Comparison of ENCODE assay signal across 26 mouse cellular contexts in the genomic region with DNA sequence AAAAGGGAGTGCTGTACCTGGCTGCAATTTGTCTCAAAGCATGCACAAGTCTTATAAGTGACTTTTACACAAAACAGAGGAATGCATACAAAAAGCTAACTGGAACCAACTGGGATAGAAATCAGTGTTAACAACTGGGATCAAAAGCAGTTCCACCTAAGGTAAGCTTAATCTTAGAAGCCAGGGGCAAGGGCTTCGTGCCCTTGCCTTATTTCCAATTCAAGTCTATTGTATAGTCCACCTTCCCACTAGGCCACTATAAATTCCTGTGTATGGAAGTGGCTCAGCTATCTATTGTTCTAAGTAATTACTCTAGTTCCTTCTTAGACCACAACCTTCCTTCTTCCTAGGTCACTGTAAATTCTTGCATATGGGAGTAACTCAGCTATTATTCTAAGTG. TPM values are rescaled to one million over a fixed set of nuclear protein-coding genes. Genes with fewer than 3 reads are reported as not detected.
DNase-seq lines count a peak whose midpoint lies in the region; ATAC-seq and TF ChIP-seq lines count a peak whose summit lies in the region.
"Had no signal": no experiment of that assay in that cellular context is flagged by ENCODE, and none has a peak within 500 bp of the region (broad histone marks: within the 10 kb centered on the region; RNA-seq: fewer than 3 reads in every experiment).

No protein-coding gene starts in this region.

- DNase-seq in ES-CJ7 (ENCODE audit: low read depth, low spot score) = peak; percentile 17
- peak; percentile 24 for DNase-seq in ES-E14 (ENCODE audit: low read depth, low spot score)
- DNase-seq in R1 (ENCODE audit: low read depth, low spot score) = peak; percentile 79
- DNase-seq in ZHBTc4 (ENCODE audit: low read depth, low spot score) = peak; percentile 86
- no peak for DNase-seq in hindbrain, embryonic 14.5 days (ENCODE audit: low spot score)
- DNase-seq in thymus, postnatal 36 days = no peak
- DNase-seq in layer of hippocampus, adult 8-10 months (ENCODE audit: low spot score in 2 of 2) = no peak
- DNase-seq: adrenal gland, adult 2 months; adrenal gland, adult 8-10 months; adrenal gland, postnatal 10 days; adrenal gland, postnatal 14 days; adrenal gland, postnatal 25 days; adrenal gland, postnatal 36 days; B cell, adult 2 months; cerebellum, adult 11 months; cerebellum, adult 11-12 months; cerebellum, adult 18-20 months; cerebellum, adult 2 months; cerebellum, adult 8-10 months; cerebellum, adult 9-10 months had no signal

- no peaks in the 10 kb centered on the region for H3K36me3 ChIP-seq in ES-E14 (ENCODE audit: control insufficient read depth, insufficient read depth, low read length, poor library complexity, severe bottlenecking)
- no peaks in the 10 kb centered on the region for H3K36me3 ChIP-seq in hindbrain, embryonic 14.5 days (replicated peaks; ENCODE audit: control insufficient read depth, insufficient read depth)
- H3K36me3 ChIP-seq in intestine, embryonic 15.5 days = no peaks in the 10 kb centered on the region
- H3K36me3 ChIP-seq: G1E had no signal

- in situ Hi-C loops in ES-E14 (cut with MboI; ENCODE audit: low sequenced_read_pairs in 2 of 2, unreplicated experiment in 2 of 2) = no loop called here

- no peak overlapping the region for H3K27ac ChIP-seq in ES-E14 (ENCODE audit: insufficient read depth, low read depth, low read length, poor library complexity, severe bottlenecking)
- no peak overlapping the region for H3K27ac ChIP-seq in hindbrain, embryonic 14.5 days
- H3K27ac ChIP-seq in intestine, embryonic 15.5 days = no peak overlapping the region

- no peak overlapping the region for H3K9ac ChIP-seq in ES-E14 (ENCODE audit: insufficient read depth, low read depth, low read length, poor library complexity, severe bottlenecking)
- no peak overlapping the region for H3K9ac ChIP-seq in hindbrain, embryonic 14.5 days
- H3K9ac ChIP-seq in intestine, embryonic 15.5 days = no peak overlapping the region

- H3K4me3 ChIP-seq in ES-E14 (ENCODE audit: insufficient read depth in 1 of 2, low read depth in 1 of 2, low read length in 2 of 2, poor library complexity in 1 of 2, severe bottlenecking in 1 of 2) = no peak overlapping the region
- no peak overlapping the region for H3K4me3 ChIP-seq in hindbrain, embryonic 14.5 days (replicated peaks; ENCODE audit: low read length)
- no peak overlapping the region for H3K4me3 ChIP-seq in intestine, embryonic 15.5 days (replicated peaks)

- H3K27me3 ChIP-seq in hindbrain, embryonic 14.5 days (ENCODE audit: control insufficient read depth, insufficient read depth, low read length) = no peaks in the 10 kb centered on the region
- H3K27me3 ChIP-seq in intestine, embryonic 15.5 days (replicated peaks) = no peaks in the 10 kb centered on the region
- H3K27me3 ChIP-seq: CH12.LX had no signal

- WGBS in hindbrain, embryonic 14.5 days = 83% methylated on average over 1 of the region's 1 CpGs
- WGBS in intestine, embryonic 15.5 days = 68% methylated on average over 1 of the region's 1 CpGs

- H3K9me3 ChIP-seq in ES-E14 (ENCODE audit: control insufficient read depth, insufficient read depth, low read depth, low read length) = no peaks in the 10 kb centered on the region
- no peaks in the 10 kb centered on the region for H3K9me3 ChIP-seq in hindbrain, embryonic 14.5 days (ENCODE audit: control insufficient read depth, low read length)
- no peaks in the 10 kb centered on the region for H3K9me3 ChIP-seq in intestine, embryonic 15.5 days
- H3K9me3 ChIP-seq: G1E had no signal

- H3K4me1 ChIP-seq in ES-E14 (ENCODE audit: control insufficient read depth in 2 of 2, insufficient read depth in 2 of 2, low read length in 2 of 2, poor library complexity in 1 of 2) = no peaks in the 10 kb centered on the region
- no peaks in the 10 kb centered on the region for H3K4me1 ChIP-seq in hindbrain, embryonic 14.5 days (replicated peaks; ENCODE audit: control insufficient read depth, insufficient read depth, low read length)
- no peaks in the 10 kb centered on the region for H3K4me1 ChIP-seq in intestine, embryonic 15.5 days (replicated peaks)

- ATAC-seq in hindbrain, embryonic 14.5 days (ENCODE audit: low FRiP score) = no peak
- no peak for ATAC-seq in intestine, embryonic 15.5 days
- ATAC-seq: activated CD4-positive, CD25-positive, alpha-beta regulatory T cell, adult 4 months; CD4-positive, CD25-positive, alpha-beta regulatory T cell, adult 4 months; Patski had no signal

- no peak overlapping the region for H3K4me2 ChIP-seq in hindbrain, embryonic 14.5 days (replicated peaks)
- H3K4me2 ChIP-seq in intestine, embryonic 15.5 days (replicated peaks) = no peak overlapping the region

TF ChIP-seq in ES-E14, 5 proteins besides CTCF, POLR2A, EP300 and RAD21:
- no peak for TF ChIP-seq ZC3H11A (IDR thresholded peaks at IDR 0.05; ENCODE audit: borderline replicate concordance, low read depth, low read length)
- no peak for TF ChIP-seq HCFC1 (IDR thresholded peaks at IDR 0.05; ENCODE audit: borderline replicate concordance, insufficient read depth, low read length)
- TF ChIP-seq ZNF384 (IDR thresholded peaks at IDR 0.05; ENCODE audit: low read depth, low read length) = no peak
- no peak for TF ChIP-seq MAFK (IDR thresholded peaks at IDR 0.05; ENCODE audit: insufficient read depth, low read depth, low read length)
- no peak for TF ChIP-seq CHD2 (IDR thresholded peaks at IDR 0.05; ENCODE audit: low read depth, low read length)

RNA-seq across cellular contexts. Expression of a gene that starts 27.1 kb away (rescaled TPM):
- total RNA-seq in ES-E14 (2012; rRNA removed) = 91.0 and 123 TPM in 2 replicates
- polyA plus RNA-seq in hindbrain, embryonic 14.5 days (2014; fragmentation: Nextera tagmentation; extraction: Ambion mirVana) = 127 and 142 TPM in 2 replicates
- 103 and 116 TPM in 2 replicates for polyA plus RNA-seq in intestine, embryonic 15.5 days (2015; fragmentation: Nextera tagmentation; extraction: Ambion mirVana)
- total RNA-seq in layer of hippocampus, adult 8-10 months (2022) = 100 to 1,000 TPM; 103 to 120 (median 110) TPM

Comparison
In these comparisons a context has a peak if more than half of its experiments do, and no peak if none do; other contexts are left out.
1. DNase-seq: peak in ES-CJ7 (single experiment), ES-E14 (single experiment), R1 (single experiment) and ZHBTc4 (single experiment); none in hindbrain, embryonic 14.5 days (single experiment), thymus, postnatal 36 days (0 of 2) and layer of hippocampus, adult 8-10 months (0 of 2).